Mouse (Mus musculus) c-Kit-positive CD71-positive TER-119-positive erythroid progenitor cells, embryonic 14.5 days (primary cell): ENCODE data around the gene Pcnx3.

Experiments
- DNase-seq: peaks from one replicate; pipeline ENCODE4 v3.0.0-alpha.2; 2013; ENCODE audit warnings: low spot score

Pcnx3 gene

GRCm38 (mm10) chr19:5684236-5684635, 4.5 kb downstream of the Pcnx3 start:
- no peak for DNase-seq

GRCm38 (mm10) chr19:5680432-5680831, 8.3 kb downstream of the Pcnx3 start:
- no peak for DNase-seq

DNA sequence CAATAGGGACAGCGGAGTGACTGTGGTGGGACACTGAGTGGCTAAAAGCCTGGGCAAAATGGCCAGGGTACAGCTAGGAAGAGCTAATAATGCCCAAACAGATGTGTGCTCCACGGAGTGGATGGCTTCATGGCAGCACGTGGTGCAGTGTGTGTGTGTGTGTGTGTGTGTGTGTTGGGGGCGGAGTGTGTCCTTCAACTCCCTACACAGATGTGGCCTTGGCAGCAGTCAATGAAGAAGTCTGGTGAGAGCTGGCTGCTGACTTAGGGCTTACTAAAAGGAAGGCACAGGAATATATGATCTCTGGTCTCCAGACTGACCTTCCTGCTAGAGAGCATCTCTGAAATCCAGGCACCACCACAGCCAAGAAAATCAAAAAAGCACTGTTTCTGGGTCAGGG, 20.3 kb downstream of the Pcnx3 start:
- no peak for DNase-seq

DNA sequence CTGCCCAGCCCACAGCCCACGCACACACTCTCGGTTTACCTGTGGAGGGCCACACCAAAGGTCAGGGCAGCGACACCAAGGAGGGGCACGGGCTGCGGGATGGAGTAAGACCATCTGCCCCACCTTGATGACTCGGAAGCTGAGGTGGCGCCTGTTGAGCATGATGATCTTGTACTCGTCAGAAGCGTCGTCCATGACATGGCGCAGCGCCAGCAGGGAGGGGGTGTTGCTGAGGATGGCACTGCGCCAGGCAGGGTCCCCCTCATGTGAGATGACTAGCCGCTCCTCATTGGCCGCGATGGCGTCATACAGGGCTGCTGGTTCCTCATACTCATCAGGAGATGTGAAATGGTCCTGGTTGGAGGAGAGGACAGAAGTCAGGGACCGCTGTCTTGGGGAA, 22.3 kb downstream of the Pcnx3 start:
- no peak for DNase-seq

DNA sequence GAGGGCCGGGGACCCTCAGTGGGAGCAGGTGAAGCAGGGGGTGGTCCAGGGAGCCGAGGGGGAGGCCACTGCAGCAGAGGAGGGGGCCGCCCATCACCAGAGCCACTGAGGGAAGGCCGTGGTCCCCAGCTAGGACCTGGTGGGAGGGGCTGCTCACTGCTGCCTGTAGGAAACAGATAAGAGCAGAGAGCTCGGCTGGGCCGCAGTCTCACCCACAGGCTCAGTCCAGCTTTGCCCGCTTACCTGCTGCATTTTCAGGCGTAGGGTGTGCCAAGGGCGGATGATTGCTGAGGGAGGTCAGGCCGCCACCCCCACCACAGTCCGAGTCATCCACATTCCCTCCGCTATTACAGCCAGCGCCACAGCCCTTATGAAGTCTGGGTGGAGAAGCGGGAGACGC, 23.2 kb downstream of the Pcnx3 start:
- DNase-seq = peak; percentile 87

DNA sequence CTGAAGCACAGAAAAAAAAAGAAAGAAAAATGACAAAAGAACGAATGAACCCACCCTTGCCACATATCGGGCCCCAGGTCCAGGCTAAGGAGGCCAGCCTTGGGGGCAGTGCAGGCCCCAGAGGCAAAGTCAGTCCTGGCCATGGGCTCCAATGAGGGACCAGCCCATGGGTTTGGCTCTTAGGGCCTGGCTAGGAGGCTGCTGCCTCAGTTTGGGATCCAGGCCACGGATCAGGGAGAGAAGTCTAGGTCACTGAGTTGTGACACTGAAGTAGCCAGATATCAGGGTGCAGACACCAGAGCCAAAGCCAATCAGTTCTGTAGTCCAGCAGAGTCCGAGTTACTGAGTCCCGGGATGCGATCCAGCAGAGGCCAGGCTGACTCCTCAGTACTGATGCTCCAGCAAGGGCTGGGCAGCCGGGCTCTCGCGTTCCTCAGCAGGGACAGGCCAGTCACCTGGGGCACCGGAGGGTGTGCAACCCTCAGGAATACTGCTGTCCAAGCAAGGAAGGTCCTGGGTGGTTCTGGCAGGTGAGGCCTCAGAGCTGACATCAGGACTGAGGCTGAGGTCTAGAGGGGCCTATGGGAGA, 23.9 kb downstream of the Pcnx3 start:
- no peak for DNase-seq

DNA sequence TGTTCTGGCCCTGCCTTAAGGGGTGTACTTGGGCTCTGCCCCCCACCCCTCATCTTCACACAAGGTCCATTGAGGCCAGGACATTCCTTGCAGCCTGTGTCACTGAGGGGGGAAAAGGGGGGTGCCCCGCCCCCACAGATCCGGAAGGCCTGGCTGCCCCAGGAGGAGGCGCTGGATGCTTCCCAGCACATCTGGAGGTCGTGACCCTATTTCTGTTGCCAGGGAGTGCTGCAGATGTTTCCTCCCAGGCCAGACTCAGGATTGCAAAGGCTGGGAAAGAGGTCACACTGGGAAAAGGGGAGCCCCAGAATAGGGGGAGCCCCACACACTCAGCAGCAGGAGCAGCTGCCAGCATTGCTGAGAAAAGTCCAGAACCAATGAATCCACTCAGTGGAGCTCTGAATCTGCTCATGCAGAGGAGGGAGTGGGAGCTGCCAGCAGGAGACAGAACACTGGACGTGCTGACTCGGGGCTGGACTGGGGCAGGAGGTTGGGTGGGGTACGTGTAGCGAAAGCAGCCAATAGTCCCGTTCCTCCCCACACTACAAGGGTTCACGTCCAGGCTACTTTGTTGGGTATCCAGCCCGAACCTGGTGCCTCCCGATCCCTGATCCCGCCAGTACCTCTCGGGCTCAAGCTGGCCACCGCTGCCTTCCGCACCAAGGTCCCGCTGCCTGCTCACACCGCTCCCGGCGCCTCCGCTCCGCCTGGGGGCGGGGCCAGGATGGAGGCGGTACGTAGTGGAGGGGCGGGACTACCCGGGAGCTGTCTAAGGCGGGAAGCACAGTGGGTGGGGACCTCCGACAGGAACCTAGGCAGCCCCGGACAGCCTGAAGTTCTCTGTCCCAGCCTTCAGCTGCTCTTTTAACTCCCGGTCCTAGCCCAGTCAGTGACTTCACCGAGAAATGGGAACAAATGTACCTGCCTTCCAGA, 25.5 kb downstream of the Pcnx3 start, which contains the start of gene Sipa1:
TSS of gene Sipa1 (minus strand) at position 727 of the 933 bp plus-strand sequence.
- DNase-seq = peak; percentile 95

- DNase-seq = no peak
Observed at GRCm38 (mm10) chr19:5662310-5662709, 26.4 kb downstream of the Pcnx3 start.

- DNase-seq = no peak
Observed at GRCm38 (mm10) chr19:5660942-5661751, 27.6 kb downstream of the Pcnx3 start.

DNA sequence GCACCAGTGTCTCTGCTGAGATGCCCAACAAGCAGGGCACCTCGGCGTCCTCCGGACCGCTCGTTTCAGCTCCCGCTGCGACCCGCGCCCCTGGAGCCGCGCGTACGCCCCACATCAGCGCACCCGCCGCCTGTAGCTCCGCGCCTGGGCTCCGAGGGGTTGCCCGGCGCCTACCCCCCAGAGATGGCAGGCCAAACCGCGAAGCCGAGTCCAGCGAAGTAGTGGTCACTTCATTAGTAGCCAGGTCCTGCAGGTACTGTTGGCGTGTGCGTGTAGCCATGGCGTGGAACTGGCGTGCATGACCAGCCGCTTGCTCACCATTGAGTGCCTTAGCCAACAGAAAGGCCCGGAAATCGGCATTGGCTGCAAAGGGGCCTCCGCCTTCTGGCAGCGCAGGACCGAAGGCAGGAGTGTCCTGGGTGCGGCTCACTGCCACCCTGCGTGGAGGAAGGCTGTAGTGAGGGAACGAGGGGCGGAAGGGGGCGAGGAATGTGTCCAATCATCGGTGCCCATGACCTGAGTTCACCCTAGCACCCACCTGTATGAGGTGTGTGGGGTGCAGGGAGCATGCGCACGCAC, 33.9 kb downstream of the Pcnx3 start:
- DNase-seq = no peak

DNA sequence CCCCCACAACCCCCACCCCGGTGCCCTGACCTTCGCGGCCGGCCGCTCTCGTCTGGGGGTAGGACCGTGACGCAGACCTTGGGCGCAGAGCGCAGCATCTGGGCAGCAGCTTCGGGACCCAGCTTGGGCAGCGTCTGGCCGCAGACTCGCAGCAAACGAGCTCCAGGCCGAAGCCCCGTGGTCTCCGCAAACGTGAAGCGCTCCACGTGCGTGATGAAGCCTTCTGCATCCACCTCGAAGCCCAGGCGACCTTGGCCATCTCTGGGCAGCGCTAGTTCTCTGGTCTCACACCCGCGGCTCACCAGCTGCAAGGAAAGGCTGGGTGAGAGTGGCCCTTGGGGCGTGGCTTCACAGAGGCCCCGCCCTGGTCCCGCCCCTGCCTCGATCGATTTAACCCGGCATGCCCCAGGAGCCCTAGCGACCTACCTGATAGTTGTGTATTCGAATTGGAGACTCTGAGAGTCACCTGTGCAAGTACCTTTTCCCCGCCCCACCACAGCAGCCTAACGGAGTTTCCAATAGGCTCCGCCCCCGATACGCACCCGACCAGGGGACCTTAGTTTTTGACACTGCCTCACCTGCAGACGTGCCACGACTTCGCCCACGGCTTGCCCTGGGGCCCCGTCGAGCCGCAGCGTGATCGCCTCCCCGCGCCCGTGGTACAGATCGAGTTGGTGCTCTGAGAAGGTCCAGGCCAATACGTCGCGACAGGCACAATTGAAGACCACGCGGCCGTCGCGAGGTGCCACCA, 34.6 kb downstream of the Pcnx3 start:
- DNase-seq = no peak

GRCm38 (mm10) chr19:5652570-5652969, 36.1 kb downstream of the Pcnx3 start:
- no peak for DNase-seq

DNA sequence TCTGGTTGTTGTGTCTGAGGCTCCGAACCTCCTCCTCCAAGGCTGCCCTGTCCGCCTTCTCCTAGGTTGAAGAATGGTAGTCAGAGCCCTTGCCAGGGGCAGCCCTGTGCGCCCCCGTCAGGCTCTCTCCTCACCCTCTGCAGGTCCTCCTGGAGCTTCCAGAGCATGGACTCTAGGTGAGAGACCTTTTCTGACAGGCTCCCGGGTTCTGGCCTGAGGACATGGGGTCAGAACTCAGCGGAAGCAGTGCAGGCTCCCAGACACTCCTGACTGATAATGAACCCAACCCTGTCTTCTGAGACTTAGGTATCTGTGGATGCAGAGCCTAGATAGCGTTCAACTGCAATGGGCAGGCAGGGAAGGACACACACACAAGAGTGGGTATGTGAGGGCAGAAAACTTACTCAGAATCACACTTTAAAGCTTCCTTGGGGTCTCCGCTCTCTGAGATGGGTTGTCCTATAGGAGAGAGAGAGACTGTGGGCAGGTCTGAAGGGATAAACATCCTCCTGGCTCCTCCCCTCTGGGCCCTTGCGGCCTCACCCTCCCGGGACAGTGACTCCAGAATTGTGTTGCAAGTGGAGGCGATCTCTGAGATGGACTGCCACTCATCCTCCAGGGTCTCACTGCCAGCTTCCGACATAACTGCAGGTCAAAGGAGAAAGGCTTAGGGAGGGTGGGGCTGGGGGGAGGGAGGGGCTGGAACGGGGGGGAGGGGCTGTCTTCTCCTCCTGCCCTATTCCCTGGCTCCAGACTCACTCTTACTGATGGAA, 37.0 kb downstream of the Pcnx3 start:
- no peak for DNase-seq

GRCm38 (mm10) chr19:5649298-5649741, 39.4 kb downstream of the Pcnx3 start:
- DNase-seq = no peak

DNA sequence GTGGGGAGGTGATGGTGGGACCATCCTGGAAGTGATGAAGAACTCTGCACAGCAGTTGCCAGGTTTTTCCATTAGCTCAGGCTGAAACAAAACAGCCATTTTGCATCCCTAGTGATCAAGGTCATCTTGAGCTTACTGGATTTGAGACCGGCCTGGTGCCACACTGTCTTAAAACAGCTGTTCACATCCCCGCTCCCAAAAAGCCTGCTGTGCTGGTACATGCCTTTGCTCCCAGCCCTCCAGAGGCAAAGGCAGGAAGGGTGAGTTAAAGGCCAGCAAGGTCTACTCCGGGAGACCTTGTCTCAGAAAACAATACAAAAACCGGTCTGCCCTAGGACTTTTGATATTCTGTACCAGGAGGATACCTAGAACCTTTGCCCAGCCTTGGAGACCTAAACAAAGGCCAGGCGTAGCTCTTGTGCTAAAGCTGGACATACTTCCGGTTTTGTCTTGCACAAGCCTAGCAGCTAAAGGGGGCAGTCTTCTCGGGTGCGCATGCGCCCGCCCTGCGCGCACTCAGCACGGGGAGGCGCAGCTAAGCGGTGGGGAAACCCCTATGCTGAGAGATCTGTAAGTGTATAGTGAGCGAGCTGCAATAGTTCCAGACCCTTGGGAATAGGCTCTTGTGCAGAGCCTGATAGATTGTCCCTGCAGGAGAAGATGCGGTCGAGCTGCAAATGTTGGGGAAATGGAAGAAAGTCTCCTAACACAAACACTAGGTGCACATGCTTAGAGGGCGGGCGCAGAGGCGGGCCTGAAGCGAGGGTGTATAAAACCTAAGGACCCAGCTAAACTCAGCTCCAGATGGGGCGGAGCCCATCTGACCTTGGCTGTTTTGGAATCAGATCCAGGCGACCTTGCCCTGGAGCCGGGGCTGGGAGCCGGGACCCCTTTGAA, 40.1 kb downstream of the Pcnx3 start:
- peak; percentile 69 for DNase-seq

DNA sequence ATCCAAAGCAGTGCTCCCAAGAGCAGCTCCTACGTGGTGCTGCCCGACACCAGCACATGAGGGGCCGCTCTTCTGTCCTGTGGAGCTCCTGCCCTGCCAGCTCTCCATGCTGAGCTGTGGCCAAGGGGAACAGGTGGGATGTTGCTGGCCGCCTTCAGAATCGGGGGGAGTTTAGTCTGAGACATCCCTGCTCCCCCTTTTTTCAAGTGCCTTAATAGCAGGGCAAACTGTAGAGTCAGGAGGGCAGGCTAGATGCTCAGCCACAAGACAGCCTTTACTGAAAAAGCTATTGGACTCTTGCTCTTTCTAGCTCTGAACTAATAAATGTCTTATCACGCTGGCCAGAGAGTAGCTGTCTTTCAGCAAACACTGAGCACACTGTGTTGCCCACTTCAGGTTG, 40.9 kb downstream of the Pcnx3 start:
- no peak for DNase-seq

- DNase-seq = no peak
Observed at GRCm38 (mm10) chr19:5646731-5647330, 41.9 kb downstream of the Pcnx3 start.

DNA sequence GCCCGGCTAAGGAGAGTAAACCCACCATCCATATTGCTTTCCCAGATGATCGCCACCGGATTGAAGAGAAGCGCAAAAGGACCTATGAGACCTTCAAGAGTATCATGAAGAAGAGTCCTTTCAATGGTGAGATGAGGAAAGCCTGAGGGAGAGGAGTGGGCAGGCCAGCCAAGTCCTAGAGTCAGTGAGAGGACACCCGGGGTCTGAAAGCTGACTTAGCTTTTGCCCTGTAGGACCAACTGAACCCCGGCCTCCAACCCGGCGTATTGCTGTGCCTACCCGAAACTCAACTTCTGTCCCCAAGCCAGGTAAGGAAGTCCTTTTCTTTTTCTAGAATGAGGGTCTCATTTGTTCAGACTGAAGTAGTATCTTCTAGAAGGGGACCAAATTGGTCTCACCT, 43.4 kb downstream of the Pcnx3 start:
- DNase-seq = no peak

DNA sequence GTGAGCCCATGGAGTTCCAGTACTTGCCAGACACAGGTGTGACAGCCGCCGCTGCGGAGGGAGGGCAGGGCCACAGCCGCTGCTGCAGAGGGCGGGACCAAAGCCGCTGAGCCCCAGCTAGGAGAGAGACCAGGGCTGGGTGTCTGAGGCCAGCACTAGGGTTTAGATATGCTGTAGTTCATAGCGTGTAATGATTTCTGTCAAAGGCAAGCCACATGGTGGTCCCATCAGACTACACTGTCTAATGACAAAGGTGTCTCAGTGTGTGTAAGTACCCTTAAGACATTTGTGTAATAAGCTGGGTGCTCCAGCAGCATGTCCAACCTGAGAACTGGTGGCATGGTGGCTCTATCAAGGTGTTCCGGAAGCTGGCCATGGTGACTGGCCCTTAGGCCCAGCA, 47.1 kb downstream of the Pcnx3 start:
- no peak for DNase-seq
